ENCODE assay signal across 10 mouse cellular contexts in the genomic region with DNA sequence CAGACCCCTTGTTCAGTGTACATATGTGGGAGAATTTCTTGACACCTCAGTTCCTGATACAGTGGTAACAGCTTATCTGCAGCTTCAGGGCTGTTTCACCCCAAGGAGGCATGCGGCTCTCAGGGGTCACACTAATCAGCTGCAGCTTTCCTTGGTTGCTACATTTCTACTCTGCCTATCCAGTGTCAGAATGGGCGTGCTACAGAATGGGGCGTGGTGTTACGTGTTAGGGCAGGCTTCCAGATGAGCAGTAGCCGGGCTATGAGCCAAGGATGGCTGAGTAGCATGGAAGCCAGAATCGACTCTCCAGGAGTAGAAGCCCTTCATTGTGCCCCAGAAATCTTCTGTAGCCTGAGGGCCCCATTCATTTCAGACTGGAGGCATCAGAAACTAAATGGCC. TPM values are rescaled to one million over a fixed set of nuclear protein-coding genes. Genes with fewer than 3 reads are reported as not detected.
DNase-seq lines count a peak whose midpoint lies in the region; ATAC-seq and TF ChIP-seq lines count a peak whose summit lies in the region.
"Had no signal": no experiment of that assay in that cellular context is flagged by ENCODE, and none has a peak within 500 bp of the region (broad histone marks: within the 10 kb centered on the region; RNA-seq: fewer than 3 reads in every experiment).

No protein-coding gene starts in this region.

- H3K9ac ChIP-seq in heart, embryonic 12.5 days = no peak overlapping the region
- H3K9ac ChIP-seq in liver, postnatal 0 days (replicated peaks) = no peak overlapping the region
- H3K9ac ChIP-seq: limb, embryonic 15.5 days had no signal

- intact Hi-C loops in gastrocnemius, postnatal 14 days (cut with DNase I; ENCODE audit: low total_unique reads) = no loop called here

- H3K4me2 ChIP-seq in heart, embryonic 12.5 days = no peak overlapping the region
- H3K4me2 ChIP-seq in liver, postnatal 0 days (ENCODE audit: low read depth, low read length) = no peak overlapping the region
- H3K4me2 ChIP-seq: limb, embryonic 15.5 days had no signal

- ATAC-seq in heart, embryonic 12.5 days (ENCODE audit: insufficient number of reproducible peaks, low FRiP score) = no peak
- ATAC-seq in megakaryocyte progenitor cell, adult 5-6 weeks (replicated peaks; ENCODE audit: poor library complexity) = peak; percentile 92
- no peak for ATAC-seq in liver, postnatal 0 days

- TF ChIP-seq CTCF in liver, postnatal 0 days (IDR thresholded peaks at IDR 0.05; ENCODE audit: low read depth) = no peak

- H3K4me1 ChIP-seq in heart, embryonic 12.5 days (replicated peaks) = peaks cover 4% of the 10 kb centered on the region; the same call in 1 of the 2 replicates
- no peaks in the 10 kb centered on the region for H3K4me1 ChIP-seq in liver, postnatal 0 days (ENCODE audit: insufficient read depth)

- no peak overlapping the region for H3K4me3 ChIP-seq in heart, embryonic 12.5 days
- no peak overlapping the region for H3K4me3 ChIP-seq in liver, postnatal 0 days (ENCODE audit: low read depth, low read length)
- H3K4me3 ChIP-seq: limb, embryonic 15.5 days had no signal

- H3K27ac ChIP-seq in heart, embryonic 12.5 days (ENCODE audit: poor library complexity, severe bottlenecking) = no peak overlapping the region
- no peak overlapping the region for H3K27ac ChIP-seq in liver, postnatal 0 days (ENCODE audit: low read depth)
- H3K27ac ChIP-seq: limb, embryonic 15.5 days had no signal

- no peak for TF ChIP-seq EP300 in liver, postnatal 0 days (IDR thresholded peaks at IDR 0.05; ENCODE audit: low read depth)

- H3K36me3 ChIP-seq in heart, embryonic 12.5 days = no peaks in the 10 kb centered on the region
- H3K36me3 ChIP-seq in liver, postnatal 0 days (replicated peaks; ENCODE audit: insufficient read depth, low read length) = no peaks in the 10 kb centered on the region
- H3K36me3 ChIP-seq: G1E; limb, embryonic 15.5 days had no signal

- H3K27me3 ChIP-seq in heart, embryonic 12.5 days (replicated peaks) = no peaks in the 10 kb centered on the region
- H3K27me3 ChIP-seq in liver, postnatal 0 days (ENCODE audit: insufficient read depth, low read length) = no peaks in the 10 kb centered on the region
- H3K27me3 ChIP-seq: limb, embryonic 15.5 days had no signal

- H3K9me3 ChIP-seq in heart, embryonic 12.5 days (replicated peaks) = 0 out of 2 replicates have a peak, but pooled peaks cover 5% of the 10 kb centered on the region
- no peaks in the 10 kb centered on the region for H3K9me3 ChIP-seq in liver, postnatal 0 days (ENCODE audit: low read length)
- H3K9me3 ChIP-seq: G1E; limb, embryonic 15.5 days had no signal

- peak; percentile 28 for DNase-seq in heart, adult 8-10 months (ENCODE audit: low spot score)
- DNase-seq in retina, postnatal 7 days (ENCODE audit: low read depth, low spot score) = peak; percentile 14
- no peak for DNase-seq in retina, embryonic 14.5 days (ENCODE audit: low spot score)
- DNase-seq in gastrocnemius, postnatal 14 days = peak; percentile 47
- no peak for DNase-seq in liver, postnatal 0 days
- DNase-seq in spleen, postnatal 10 days (ENCODE audit: low spot score in 2 of 2) = no peak

- 51% methylated on average over 6 of the region's 6 CpGs for WGBS in heart, embryonic 12.5 days
- WGBS in liver, postnatal 0 days (ENCODE audit: insufficient replicate concordance) = 63% methylated on average over 6 of the region's 6 CpGs

RNA-seq across cellular contexts. Expression of gene Mki67, which starts 32.8 kb away (rescaled TPM):
- total RNA-seq in heart, adult 8-10 months (2022) = 1 to 10 TPM in 1 of 4 experiments, under 1 TPM in 3; 0.41 to 2.4 (median 0.83) TPM
- 39.2 and 42.6 TPM in 2 replicates for polyA plus RNA-seq in heart, embryonic 12.5 days (2016; fragmentation: Nextera tagmentation; extraction: Ambion mirVana)
- 10 to 100 TPM; 11.1 to 12.8 TPM for total RNA-seq in gastrocnemius, postnatal 14 days (2021)
- total RNA-seq in megakaryocyte progenitor cell, adult 5-6 weeks (2015) = 389 and 403 TPM in 2 replicates
- total RNA-seq in megakaryocyte progenitor cell, adult 5-6 weeks (2017) = 247 and 299 TPM in 2 replicates
- 35.4 and 38.8 TPM in 2 replicates for polyA plus RNA-seq in liver, postnatal 0 days (2015; fragmentation: Nextera tagmentation; extraction: Ambion mirVana)

Comparison
In these comparisons a context has a peak if more than half of its experiments do, and no peak if none do; other contexts are left out.
1. DNase-seq: peak in heart, adult 8-10 months (single experiment), retina, postnatal 7 days (single experiment) and gastrocnemius, postnatal 14 days (single experiment); none in retina, embryonic 14.5 days (single experiment), liver, postnatal 0 days (single experiment) and spleen, postnatal 10 days (0 of 2).
2. RNA of gene Mki67, which starts 32.8 kb away (total RNA-seq): 247 to 403 TPM in megakaryocyte progenitor cell, adult 5-6 weeks; 11.1 to 12.8 TPM in gastrocnemius, postnatal 14 days and 0.41 to 2.4 TPM in heart, adult 8-10 months; every median in the first group is over 10 times any median in the second.